Mouse (Mus musculus) liver, embryonic 11.5 days (tissue): Measurements from ENCODE around the gene Ptpn3. TPM values are rescaled to one million over a fixed set of nuclear protein-coding genes. Genes with fewer than 3 reads are reported as not detected.

Experiments
- ATAC-seq: fragments of 200-750 bp; cut with Nextera tagmentation; replicated peaks from 2 replicates; pipeline ENCODE4 v1.8.0; 2017; ENCODE audit warnings: moderate number of reproducible peaks, mild to moderate bottlenecking, moderate TSS enrichment, moderate library complexity; ENCODE audit not compliant: low FRiP score
- DNase-seq: peaks from one replicate; pipeline ENCODE4 v3.0.0-alpha.2; 2017; ENCODE audit warnings: low spot score
- H3K27ac ChIP-seq: fragments of 300-500 bp; sonication (generic); 2 replicates; pipeline ENCODE4 v1.5.1; 2014; ENCODE audit warnings: mild to moderate bottlenecking, low read depth, low read length, control low read depth
- H3K27me3 ChIP-seq: fragments of 300-500 bp; sonication (generic); replicated peaks from 2 replicates; pipeline ENCODE4 v1.6.1; 2014; ENCODE audit warnings: low read length, mixed read lengths; ENCODE audit not compliant: control insufficient read depth, insufficient read depth
- H3K36me3 ChIP-seq: fragments of 300-500 bp; sonication (generic); 2 replicates; pipeline ENCODE4 v1.6.1; 2014; ENCODE audit warnings: mild to moderate bottlenecking, low read length, moderate library complexity, mixed read lengths; ENCODE audit not compliant: control insufficient read depth, insufficient read depth
- H3K4me1 ChIP-seq: fragments of 300-500 bp; sonication (generic); replicated peaks from 2 replicates; pipeline ENCODE4 v1.6.1; 2014; ENCODE audit warnings: low read length, mixed read lengths; ENCODE audit not compliant: control insufficient read depth, insufficient read depth
- H3K4me2 ChIP-seq: fragments of 300-500 bp; sonication (generic); 2 replicates; pipeline ENCODE4 v1.6.1; 2014; ENCODE audit warnings: mild to moderate bottlenecking, control low read depth, moderate library complexity
- H3K4me3 ChIP-seq: fragments of 300-500 bp; sonication (generic); 2 replicates; pipeline ENCODE4 v1.5.1; 2014; ENCODE audit warnings: low read depth, low read length, control low read depth
- H3K9ac ChIP-seq: fragments of 300-500 bp; sonication (generic); 2 replicates; pipeline ENCODE4 v1.6.1; 2014; ENCODE audit warnings: low read depth, low read length, control low read depth
- H3K9me3 ChIP-seq: fragments of 300-500 bp; sonication (generic); 2 replicates; pipeline ENCODE4 v1.6.1; 2016; ENCODE audit warnings: low read length, inconsistent platforms, mixed read lengths; ENCODE audit not compliant: control insufficient read depth
- WGBS: fragments of 180-500 bp; shearing (Covaris S2); extraction: QIAGEN DNeasy Blood & Tissue Kit; methylation state at CpG from one replicate; pipeline ENCODE4 v1.1.7; 2014; 5-methylcytosine and 5-hydroxymethylcytosine counted together
- polyA plus RNA-seq: library from polyadenylated mRNA; unstranded; fragments of >200 nt; fragmentation: Nextera tagmentation; extraction: Ambion mirVana; gene quantifications from 2 replicates; pipeline ENCODE4 v1.2.1, GENCODE M21; 2014

Ptpn3 gene
- polyA plus RNA-seq, 1 experiment from 2014 or later = 0.89 TPM

GRCm38 (mm10) chr4:57168277-57168676 lies 133.4 kb downstream of the Ptpn3 start:
- Histone ChIP-seq H3K9me3 (no peaks in the 10 kb centered on the region), H3K9ac (no peak overlapping the region), H3K4me2 (no peak overlapping the region), H3K27ac (no peak overlapping the region), H3K27me3 (no peaks in the 10 kb centered on the region; the same call in 1 of the 2 replicates), H3K4me1 (no peaks in the 10 kb centered on the region), H3K4me3 (no peak overlapping the region), H3K36me3 (no peaks in the 10 kb centered on the region)
- ATAC-seq (peak; percentile 67), DNase-seq (no peak)
- WGBS = 28% methylated on average over 1 of the region's 1 CpGs

DNA sequence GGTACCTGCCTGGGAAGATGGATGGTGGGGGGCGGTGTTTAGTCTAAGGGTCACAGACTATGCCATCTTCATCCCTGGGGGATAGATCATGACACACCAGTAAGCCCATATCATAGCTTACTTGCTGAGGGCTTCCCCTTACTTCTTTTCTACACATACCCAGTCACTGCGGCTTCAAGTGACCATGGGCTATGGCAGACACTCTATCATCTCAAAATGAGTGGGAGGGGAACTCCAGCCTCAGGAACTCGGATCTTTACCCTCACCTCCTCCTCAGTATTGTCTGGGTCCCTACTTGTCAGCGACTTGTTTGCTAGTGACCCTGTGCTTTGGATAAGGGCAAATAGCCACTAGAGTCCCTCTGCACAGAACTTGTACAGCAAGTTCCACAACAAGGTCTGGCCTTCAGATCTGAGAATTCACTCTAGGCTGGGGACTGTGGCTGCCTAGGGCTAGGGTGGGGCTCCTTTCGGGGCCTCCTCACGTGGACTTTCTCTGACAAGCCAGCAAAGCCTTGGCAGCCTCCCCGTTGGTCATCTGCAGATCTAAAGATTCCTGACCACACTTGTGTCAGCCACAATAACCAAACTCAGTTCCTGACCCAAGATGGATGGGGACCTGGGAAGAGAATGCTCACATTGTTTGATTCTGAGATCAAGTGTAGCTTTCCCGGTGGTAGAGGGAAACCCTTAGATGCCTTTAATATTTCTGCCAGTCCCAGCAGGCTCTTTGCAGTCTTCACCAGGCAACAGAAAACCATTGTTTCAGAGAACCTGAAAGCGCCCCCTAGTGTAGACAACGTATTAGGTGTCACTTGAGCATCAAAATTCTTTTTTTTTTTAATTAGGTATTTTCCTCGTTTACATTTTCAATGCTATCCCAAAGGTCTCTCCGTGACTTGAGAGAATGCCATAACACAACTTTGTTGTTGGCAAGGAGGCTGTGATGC lies 134.4 kb downstream of the Ptpn3 start:
- Histone ChIP-seq H3K4me2 (no peak overlapping the region), H3K9ac (no peak overlapping the region), H3K4me3 (no peak overlapping the region), H3K9me3 (no peaks in the 10 kb centered on the region), H3K27me3 (no peaks in the 10 kb centered on the region; the same call in 1 of the 2 replicates), H3K27ac (no peak overlapping the region), H3K36me3 (no peaks in the 10 kb centered on the region), H3K4me1 (no peaks in the 10 kb centered on the region)
- ATAC-seq (no peak), DNase-seq (no peak)
- WGBS = 47% methylated on average over 12 of the region's 12 CpGs

DNA sequence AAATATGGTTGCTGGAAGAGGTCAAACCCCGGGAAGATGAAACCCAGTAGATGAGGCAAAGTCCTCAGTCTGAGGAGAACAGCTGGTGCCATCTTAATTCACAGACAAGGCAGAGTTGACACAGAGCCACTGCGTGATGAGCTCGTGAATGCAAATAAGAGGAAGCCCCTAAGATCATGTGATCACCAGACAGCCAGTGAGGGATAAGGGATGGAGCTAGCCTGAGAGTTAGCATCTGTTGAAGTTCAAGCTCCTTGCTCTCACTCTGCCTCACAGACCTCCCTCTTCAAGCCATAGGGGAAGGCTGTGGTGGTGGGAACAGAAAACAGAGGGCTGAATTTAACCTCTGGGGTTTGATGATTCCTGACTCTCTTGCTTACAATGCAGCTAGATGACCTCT lies 136.0 kb downstream of the Ptpn3 start:
- H3K4me1 ChIP-seq = no peaks in the 10 kb centered on the region
- no peak overlapping the region for H3K9ac ChIP-seq
- DNase-seq (no peak), ATAC-seq (no peak)
- no peak overlapping the region for H3K4me2 ChIP-seq
- H3K27me3 ChIP-seq = no peaks in the 10 kb centered on the region
- no peaks in the 10 kb centered on the region for H3K9me3 ChIP-seq
- WGBS = 40% methylated on average over 3 of the region's 3 CpGs
- no peak overlapping the region for H3K27ac ChIP-seq
- H3K4me3 ChIP-seq = no peak overlapping the region
- H3K36me3 ChIP-seq = no peaks in the 10 kb centered on the region

DNA sequence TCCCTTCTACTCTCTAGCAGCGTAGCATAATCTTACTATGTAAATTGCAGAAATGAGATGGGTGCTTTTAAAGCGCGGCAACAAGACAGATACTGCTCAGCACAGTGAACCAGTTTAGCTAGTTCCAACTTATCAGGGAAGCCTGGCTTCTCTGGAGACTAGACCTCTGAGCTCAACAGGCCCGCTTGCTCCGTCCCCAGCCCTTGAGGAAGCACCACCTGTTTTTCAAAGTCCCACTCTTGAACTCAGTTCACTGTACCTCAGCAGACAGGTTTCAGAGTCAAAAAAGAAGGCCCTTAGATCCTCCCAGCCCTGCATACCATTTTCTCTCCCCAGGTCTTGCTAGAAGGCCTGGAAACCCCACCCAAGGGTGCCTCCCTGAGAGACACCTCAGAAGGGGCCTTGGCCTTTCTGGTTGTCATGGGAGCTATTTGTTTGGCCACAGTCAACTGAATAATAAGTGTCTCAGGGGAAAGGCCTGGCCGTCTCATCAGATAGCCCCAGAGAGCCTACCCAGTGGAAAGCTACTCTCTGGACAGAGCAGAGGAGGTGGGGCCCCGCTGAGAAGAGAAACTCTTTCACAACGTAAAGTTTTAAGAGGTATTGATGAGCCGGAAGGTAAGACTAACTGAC lies 136.9 kb downstream of the Ptpn3 start:
- H3K36me3 ChIP-seq = no peaks in the 10 kb centered on the region
- no peak overlapping the region for H3K9ac ChIP-seq
- no peak overlapping the region for H3K4me2 ChIP-seq
- WGBS = 82% methylated on average over 9 of the region's 9 CpGs
- H3K4me1 ChIP-seq = no peaks in the 10 kb centered on the region
- no peak overlapping the region for H3K27ac ChIP-seq
- ATAC-seq (no peak), DNase-seq (no peak)
- no peak overlapping the region for H3K4me3 ChIP-seq
- H3K9me3 ChIP-seq = no peaks in the 10 kb centered on the region
- no peaks in the 10 kb centered on the region for H3K27me3 ChIP-seq

DNA sequence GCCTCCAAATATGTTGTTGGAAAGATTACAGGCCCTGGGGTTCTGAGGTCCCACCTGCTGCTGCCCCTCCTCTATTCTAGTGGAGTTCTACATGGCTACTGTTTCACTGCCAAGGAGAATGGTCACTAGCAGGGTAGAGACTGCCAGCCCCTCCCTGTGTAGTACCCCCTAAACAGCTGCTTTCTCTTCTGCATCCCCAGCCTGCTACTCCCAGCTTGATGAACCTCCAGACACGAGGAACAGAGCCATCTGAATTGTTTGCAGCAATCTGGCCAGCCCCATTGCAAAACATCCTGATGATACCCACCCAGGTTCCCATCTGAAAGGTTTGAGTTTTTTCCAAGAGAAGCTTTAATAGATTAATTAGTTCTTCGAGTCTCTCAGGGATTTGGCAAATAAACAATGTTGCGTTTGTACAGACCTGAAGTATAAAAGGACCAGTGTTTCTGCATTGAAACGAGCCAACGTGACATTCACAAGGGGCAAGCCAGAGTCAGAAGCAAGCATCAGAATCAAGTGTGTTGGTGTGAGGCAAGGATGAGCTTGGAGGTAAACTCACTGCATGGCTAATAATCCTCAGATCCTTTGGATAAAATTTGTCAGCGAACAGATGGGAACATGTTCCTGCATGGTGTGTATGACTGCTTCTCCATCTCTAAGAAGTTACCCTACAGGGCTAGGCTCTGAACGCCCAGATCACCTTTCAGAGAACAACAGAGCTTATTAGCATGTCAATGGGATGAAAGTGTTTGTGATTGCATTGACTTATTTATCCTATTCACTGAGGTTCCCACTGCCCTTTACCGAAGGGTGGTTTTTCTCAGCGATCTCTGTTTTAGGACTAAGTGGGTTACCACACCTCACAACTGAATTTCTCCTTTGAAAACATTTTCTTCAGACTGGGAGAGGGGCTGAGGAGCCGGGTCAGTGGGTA lies 138.6 kb downstream of the Ptpn3 start:
- H3K36me3 ChIP-seq = no peaks in the 10 kb centered on the region

DNA sequence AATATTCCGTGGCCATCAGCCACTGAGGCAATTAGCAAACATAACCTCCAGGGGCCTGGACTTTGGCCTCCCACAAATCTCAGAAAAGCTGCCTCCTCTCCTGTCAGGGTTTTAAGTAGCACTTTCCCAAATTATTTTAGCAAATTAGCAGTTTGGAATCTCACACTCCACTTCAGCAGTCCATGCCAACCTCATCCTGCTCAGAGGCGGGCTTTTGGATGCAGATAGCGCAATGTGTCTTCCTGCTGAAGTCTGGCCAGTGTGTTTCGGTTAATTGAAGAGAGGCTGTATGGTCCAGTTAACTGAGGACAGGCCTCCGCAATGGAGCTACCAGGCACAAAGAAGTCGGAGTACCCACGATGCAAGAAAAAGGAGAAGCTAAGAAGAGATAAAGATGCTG lies 141.1 kb downstream of the Ptpn3 start:
- Histone ChIP-seq H3K4me2 (no peak overlapping the region), H3K4me1 (no peaks in the 10 kb centered on the region), H3K4me3 (no peak overlapping the region), H3K27ac (no peak overlapping the region), H3K9ac (no peak overlapping the region), H3K27me3 (0 out of 2 replicates have a peak, but pooled peaks cover 2% of the 10 kb centered on the region), H3K36me3 (no peaks in the 10 kb centered on the region), H3K9me3 (no peaks in the 10 kb centered on the region)
- WGBS = 68% methylated on average over 7 of the region's 7 CpGs
- DNase-seq (no peak), ATAC-seq (no peak)

More for the DNA sequence above, 138.6 kb downstream of the Ptpn3 start:
- Histone ChIP-seq H3K27ac (no peak overlapping the region), H3K4me1 (no peaks in the 10 kb centered on the region), H3K9ac (no peak overlapping the region), H3K4me3 (no peak overlapping the region), H3K27me3 (no peaks in the 10 kb centered on the region), H3K4me2 (no peak overlapping the region), H3K9me3 (no peaks in the 10 kb centered on the region)
- WGBS = 49% methylated on average over 10 of the region's 10 CpGs
- no peak for ATAC-seq
- no peak for DNase-seq

GRCm38 (mm10) chr4:57156549-57157169 lies 145.0 kb downstream of the Ptpn3 start:
- no peak overlapping the region for H3K9ac ChIP-seq
- H3K4me2 ChIP-seq = no peak overlapping the region
- no peak overlapping the region for H3K4me3 ChIP-seq
- H3K27me3 ChIP-seq = 0 out of 2 replicates have a peak, but pooled peaks cover 2% of the 10 kb centered on the region
- H3K9me3 ChIP-seq = no peaks in the 10 kb centered on the region
- H3K36me3 ChIP-seq = no peaks in the 10 kb centered on the region
- no peak for ATAC-seq
- WGBS = 78% methylated on average over 8 of the region's 8 CpGs
- no peak overlapping the region for H3K27ac ChIP-seq
- peaks cover 16% of the 10 kb centered on the region for H3K4me1 ChIP-seq
- DNase-seq = no peak

DNA sequence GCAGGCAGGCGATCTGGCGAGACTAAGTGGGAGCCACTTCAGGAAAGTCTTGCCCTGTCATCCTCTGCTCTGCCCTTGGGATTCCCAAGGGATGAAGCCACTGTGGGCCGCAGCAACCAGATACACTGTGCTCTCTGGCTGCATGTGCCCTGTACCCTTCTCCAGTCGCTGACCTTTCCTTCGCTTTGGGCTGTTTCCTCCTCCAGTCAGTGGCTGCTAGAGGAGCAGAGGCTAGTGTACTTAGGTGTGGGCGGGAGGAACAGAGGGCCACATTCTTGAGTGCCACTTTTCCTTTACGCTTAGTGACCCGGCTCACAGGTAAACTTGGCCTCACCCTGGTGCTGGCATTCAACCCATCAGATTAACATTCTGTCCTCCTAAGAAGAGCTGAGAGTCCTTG lies 147.8 kb downstream of the Ptpn3 start:
- H3K4me1 ChIP-seq = peaks cover 16% of the 10 kb centered on the region
- DNase-seq = no peak

More for the DNA sequence above, 147.8 kb downstream of the Ptpn3 start:
- peak; percentile 48 for ATAC-seq
- no peak overlapping the region; the same call in 1 of the 2 replicates for H3K4me3 ChIP-seq
- peak overlapping the region; percentile 50 for H3K9ac ChIP-seq
- WGBS = 60% methylated on average over 8 of the region's 8 CpGs
- no peak overlapping the region; the same call in 1 of the 2 replicates for H3K27ac ChIP-seq
- H3K27me3 ChIP-seq = 0 out of 2 replicates have a peak, but pooled peaks cover 2% of the 10 kb centered on the region
- H3K9me3 ChIP-seq = no peaks in the 10 kb centered on the region
- peak overlapping the region; percentile 56 for H3K4me2 ChIP-seq
- no peaks in the 10 kb centered on the region for H3K36me3 ChIP-seq
